Mouse (Mus musculus) lung, postnatal 0 days (tissue): ENCODE results near the gene Vmp1.

ENCODE experiments used
- CTCF ChIP-seq: IDR thresholded peaks from 2 replicates; pipeline ENCODE4 v1.5.1; 2016; ENCODE audit warnings: antibody characterized with exemption, mild to moderate bottlenecking
- EP300 ChIP-seq: IDR thresholded peaks from 2 replicates; pipeline ENCODE4 v1.6.1; 2016; ENCODE audit warnings: antibody characterized with exemption, mild to moderate bottlenecking, control low read depth

DNA sequence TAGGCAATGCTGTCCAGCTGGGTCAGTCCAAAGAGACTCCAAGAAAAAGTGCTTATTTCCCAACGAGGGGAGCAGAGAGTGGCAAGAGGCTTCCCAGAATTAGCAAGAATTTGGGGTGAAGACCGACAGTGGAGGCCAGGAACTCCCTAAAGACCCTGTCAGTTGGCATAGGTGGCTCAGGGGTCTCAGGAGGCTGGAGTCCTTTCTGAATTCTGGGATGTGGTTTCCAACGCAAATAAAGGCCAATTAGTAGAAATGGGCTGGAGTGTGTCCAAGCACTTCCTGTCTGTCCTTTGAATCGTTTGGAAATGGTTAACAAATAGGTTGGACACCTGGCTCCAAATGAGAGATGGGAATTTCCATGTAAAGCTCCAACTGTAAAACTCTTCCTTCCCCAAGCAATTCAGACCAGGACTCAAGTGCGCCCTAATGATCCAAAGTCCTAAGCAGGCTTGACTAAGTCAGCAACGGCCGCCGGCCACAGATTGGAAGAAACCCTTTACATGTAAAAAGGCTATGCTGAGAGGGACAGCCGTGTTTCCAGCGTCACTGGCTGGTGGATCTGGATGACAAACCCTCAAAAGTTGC lies 103.8 kb downstream of the Vmp1 start:
- TF ChIP-seq CTCF: no peak
- no peak; the same call in 1 of the 2 replicates for TF ChIP-seq EP300
